Mouse (Mus musculus) embryonic fibroblast, embryonic 13.5 days (primary cell): ENCODE data around the gene Arx. TPM values are rescaled to one million over a fixed set of nuclear protein-coding genes. Genes with fewer than 3 reads are reported as not detected.

Source experiments
- H3K27ac ChIP-seq: 2 replicates; pipeline ENCODE4 v1.5.1; 2012; ENCODE audit warnings: low read length, control low read depth, inconsistent platforms; ENCODE audit not compliant: insufficient read depth
- H3K4me1 ChIP-seq: 2 replicates; pipeline ENCODE4 v1.6.1; 2011; ENCODE audit warnings: low read length; ENCODE audit not compliant: control insufficient read depth, insufficient read depth
- H3K4me3 ChIP-seq: 2 replicates; pipeline ENCODE4 v1.5.1; 2011; ENCODE audit warnings: mild to moderate bottlenecking, control low read depth, low read length; ENCODE audit not compliant: insufficient read depth
- CTCF ChIP-seq: IDR thresholded peaks from 2 replicates; pipeline ENCODE4 v1.5.1; 2011; ENCODE audit warnings: mild to moderate bottlenecking, control low read depth, low read length, moderate library complexity, borderline replicate concordance; ENCODE audit not compliant: insufficient read depth
- POLR2A ChIP-seq: IDR thresholded peaks from 2 replicates; pipeline ENCODE4 v1.6.1; 2011; ENCODE audit warnings: low read depth, mild to moderate bottlenecking, control low read depth, low read length, moderate library complexity
- polyA plus RNA-seq: library from polyadenylated mRNA; stranded (reverse); fragments of >200 nt; gene quantifications from 2 replicates; pipeline ENCODE4 v1.2.4, GENCODE M21; 2011; ENCODE audit warnings: low read depth; ENCODE audit not compliant: missing spikeins, insufficient read length

The Arx gene
- polyA plus RNA-seq, 1 experiment: not detected

DNA sequence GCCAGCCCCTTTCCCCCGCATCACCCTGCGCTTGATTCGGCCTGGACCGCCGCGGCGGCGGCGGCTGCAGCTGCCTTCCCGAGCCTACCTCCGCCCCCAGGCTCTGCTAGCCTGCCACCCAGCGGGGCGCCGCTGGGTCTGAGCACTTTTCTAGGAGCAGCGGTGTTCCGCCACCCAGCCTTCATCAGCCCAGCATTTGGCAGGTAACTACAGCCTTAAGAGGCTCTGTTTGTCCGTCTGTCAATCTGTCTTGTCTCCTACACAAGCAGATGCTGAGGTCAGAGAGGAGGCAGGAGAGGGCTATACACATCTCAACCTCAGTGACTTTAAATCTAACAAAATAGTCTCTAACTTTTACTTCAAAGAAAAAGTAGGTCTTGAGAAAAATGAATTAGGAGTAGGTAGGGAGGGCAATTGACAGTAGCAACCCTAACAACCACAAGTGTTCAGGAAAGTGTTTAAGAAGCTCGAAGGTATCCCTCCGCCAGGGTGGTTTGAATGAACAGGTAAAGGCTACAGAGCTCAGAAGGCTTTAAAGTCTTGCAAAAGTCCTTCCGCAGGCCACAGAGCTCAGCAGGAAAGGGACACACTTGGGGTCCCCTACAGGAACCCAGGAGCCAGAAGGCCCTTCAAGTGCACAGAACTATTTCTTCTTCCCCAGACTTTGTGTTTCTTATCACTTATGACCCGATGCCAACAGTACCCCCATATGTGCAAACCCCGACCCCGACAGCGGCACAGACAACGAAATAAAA lies 8.7 kb downstream of the Arx start:
- no peak overlapping the region for H3K27ac ChIP-seq
- no peak for TF ChIP-seq POLR2A
- no peak for TF ChIP-seq CTCF
- H3K4me3 ChIP-seq: no peak overlapping the region
- no peaks in the 10 kb centered on the region for H3K4me1 ChIP-seq

DNA sequence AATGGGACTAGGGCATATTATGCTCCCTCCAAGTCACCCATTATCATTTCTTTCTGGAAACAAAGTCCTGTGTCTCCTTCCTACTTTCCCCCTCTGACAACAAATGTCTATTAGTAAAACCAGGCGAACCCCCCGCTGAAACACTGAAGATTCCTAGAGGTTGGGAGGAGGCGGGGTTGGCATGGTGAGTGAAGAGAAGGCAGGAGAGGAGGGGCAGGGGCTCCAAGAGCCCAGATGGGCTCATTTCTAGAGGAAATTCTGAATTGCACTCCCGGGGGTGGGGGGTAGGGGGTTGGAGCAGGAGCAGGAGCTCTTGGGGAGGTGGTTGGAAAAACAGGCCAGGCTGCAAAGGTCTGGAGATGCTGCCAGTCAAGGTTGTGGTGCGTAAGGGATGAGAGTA lies 9.6 kb downstream of the Arx start:
- Histone ChIP-seq H3K4me3 (no peak overlapping the region), H3K4me1 (no peaks in the 10 kb centered on the region), H3K27ac (no peak overlapping the region)
- TF ChIP-seq POLR2A (no peak), CTCF (no peak)

DNA sequence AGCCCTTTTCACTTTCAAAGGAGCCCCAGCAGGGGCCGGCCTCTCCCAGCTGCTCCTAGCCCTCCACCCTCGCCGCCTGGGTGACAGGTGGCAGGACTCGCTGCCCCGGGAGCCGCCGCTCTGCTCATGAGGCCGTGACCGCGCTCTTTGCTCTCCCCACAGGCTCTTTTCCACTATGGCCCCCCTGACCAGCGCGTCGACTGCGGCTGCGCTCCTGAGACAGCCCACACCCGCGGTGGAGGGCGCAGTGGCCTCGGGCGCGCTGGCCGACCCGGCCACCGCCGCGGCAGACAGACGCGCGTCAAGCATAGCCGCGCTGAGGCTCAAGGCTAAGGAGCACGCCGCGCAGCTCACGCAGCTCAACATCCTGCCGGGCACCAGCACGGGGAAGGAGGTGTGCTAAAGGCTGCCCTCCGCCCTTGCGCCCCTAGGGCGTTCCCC lies 10.8 kb downstream of the Arx start:
- Histone ChIP-seq H3K4me3 (no peak overlapping the region), H3K27ac (no peak overlapping the region), H3K4me1 (no peaks in the 10 kb centered on the region)
- TF ChIP-seq CTCF (no peak), POLR2A (no peak)

DNA sequence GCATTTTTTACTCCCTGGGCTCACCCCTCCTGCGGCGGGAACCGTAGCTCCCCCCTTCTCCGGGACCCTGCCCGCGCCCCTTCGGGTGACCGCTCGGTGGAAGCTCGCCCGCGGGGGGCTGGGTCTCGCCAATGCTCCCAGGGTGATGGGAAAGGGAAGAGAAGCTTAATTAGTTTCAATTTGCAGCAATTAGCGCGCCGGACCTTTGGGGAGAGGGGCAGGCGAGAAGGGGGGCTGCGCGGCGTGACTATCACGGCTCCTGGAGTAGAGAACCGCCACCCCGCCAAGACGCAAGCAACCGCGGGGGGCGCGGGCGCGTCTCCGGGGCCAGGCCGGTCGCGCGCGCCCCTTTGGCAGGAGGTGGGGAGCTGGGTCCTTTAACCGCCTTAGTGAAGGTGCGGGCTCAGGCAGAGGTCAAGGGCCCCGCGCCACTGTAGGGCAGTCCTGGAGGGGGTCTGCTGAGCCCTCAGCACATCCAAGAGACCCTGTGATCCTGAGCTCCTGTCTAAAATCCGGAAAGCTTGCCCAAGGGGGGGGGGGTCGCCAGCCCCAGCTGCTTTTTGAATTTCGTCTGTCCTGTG lies 12.9 kb downstream of the Arx start:
- Histone ChIP-seq H3K4me1 (no peaks in the 10 kb centered on the region), H3K27ac (no peak overlapping the region), H3K4me3 (no peak overlapping the region)
- TF ChIP-seq CTCF (no peak), POLR2A (no peak)

GRCm38 (mm10) chrX:93299771-93300170 lies 13.5 kb downstream of the Arx start:
- TF ChIP-seq CTCF (no peak), POLR2A (no peak)
- H3K27ac ChIP-seq: no peak overlapping the region
- H3K4me1 ChIP-seq: no peaks in the 10 kb centered on the region
- H3K4me3 ChIP-seq: no peak overlapping the region

GRCm38 (mm10) chrX:93300183-93300815 lies 14.1 kb downstream of the Arx start:
- Histone ChIP-seq H3K4me1 (no peaks in the 10 kb centered on the region), H3K27ac (no peak overlapping the region), H3K4me3 (no peak overlapping the region)
- TF ChIP-seq CTCF (no peak), POLR2A (no peak)

GRCm38 (mm10) chrX:93301798-93302197 lies 15.6 kb downstream of the Arx start:
- TF ChIP-seq CTCF (no peak), POLR2A (no peak)
- no peak overlapping the region for H3K4me3 ChIP-seq
- no peaks in the 10 kb centered on the region for H3K4me1 ChIP-seq
- no peak overlapping the region for H3K27ac ChIP-seq

- no peak overlapping the region for H3K27ac ChIP-seq
- H3K4me1 ChIP-seq: no peaks in the 10 kb centered on the region
- TF ChIP-seq CTCF (no peak), POLR2A (no peak)
- no peak overlapping the region for H3K4me3 ChIP-seq
Measured at GRCm38 (mm10) chrX:93305780-93306179, 19.5 kb downstream of the Arx start.

DNA sequence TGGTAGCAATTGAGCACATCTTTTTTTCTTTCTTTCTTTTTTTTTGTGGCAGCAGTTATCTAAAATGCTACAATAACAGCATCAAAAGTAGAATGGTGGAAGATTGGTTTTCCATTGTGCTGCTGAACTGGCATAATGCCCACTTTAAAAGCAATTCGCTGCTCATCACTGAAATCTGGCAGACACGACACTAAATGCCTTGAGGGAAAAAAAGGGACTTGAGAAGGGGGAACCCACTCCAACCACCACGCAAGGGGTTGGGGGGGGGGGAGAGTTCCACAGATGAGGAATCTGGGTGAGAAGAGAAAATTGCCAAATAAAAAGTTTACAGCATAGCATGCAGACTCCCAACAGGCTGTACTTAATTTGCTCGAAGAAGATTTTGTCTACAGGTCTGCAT lies 31.3 kb downstream of the Arx start:
- H3K4me3 ChIP-seq: no peak overlapping the region
- H3K4me1 ChIP-seq: no peaks in the 10 kb centered on the region
- TF ChIP-seq POLR2A: no peak
- no peak for TF ChIP-seq CTCF
- no peak overlapping the region for H3K27ac ChIP-seq

- TF ChIP-seq CTCF (no peak), POLR2A (no peak)
- Histone ChIP-seq H3K4me1 (no peaks in the 10 kb centered on the region), H3K27ac (no peak overlapping the region), H3K4me3 (no peak overlapping the region)
Measured at GRCm38 (mm10) chrX:93319979-93320378, 33.7 kb downstream of the Arx start.
